Mouse (Mus musculus): ENCODE data around the gene Klhl10. TPM values are rescaled to one million over a fixed set of nuclear protein-coding genes. Genes with fewer than 3 reads are reported as not detected.

The Klhl10 gene
- total RNA-seq, 2 experiments from 2014 or later: 1.4 to 1.9 TPM

GRCm38 (mm10) chr11:100408835-100409462 is 32.8 kb upstream of the Klhl10 start:
- no peak for DNase-seq

GRCm38 (mm10) chr11:100409686-100410085 is 32.0 kb upstream of the Klhl10 start:
- no peak for DNase-seq

DNA sequence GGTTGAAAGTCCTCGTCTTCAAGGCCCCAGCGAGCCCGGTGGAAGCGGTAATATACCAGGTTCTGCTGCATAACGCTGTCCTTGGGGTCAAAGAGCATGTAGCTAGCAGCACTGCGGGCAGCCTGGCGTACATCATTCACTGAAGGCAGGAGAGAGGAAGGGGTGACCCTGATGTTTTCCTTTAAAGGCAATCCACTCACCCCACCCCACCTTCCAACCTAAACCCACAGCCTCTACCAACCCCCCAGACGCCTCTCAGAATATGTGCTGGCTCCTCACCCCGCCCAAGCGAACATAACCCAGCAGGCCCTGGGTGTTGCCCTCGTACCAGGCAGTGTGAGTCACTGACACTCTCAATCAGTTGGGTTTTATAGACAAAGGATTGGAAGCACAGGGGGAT is 30.0 kb upstream of the Klhl10 start:
- no peak for DNase-seq

GRCm38 (mm10) chr11:100413541-100413940 is 28.2 kb upstream of the Klhl10 start:
- no peak for DNase-seq

DNA sequence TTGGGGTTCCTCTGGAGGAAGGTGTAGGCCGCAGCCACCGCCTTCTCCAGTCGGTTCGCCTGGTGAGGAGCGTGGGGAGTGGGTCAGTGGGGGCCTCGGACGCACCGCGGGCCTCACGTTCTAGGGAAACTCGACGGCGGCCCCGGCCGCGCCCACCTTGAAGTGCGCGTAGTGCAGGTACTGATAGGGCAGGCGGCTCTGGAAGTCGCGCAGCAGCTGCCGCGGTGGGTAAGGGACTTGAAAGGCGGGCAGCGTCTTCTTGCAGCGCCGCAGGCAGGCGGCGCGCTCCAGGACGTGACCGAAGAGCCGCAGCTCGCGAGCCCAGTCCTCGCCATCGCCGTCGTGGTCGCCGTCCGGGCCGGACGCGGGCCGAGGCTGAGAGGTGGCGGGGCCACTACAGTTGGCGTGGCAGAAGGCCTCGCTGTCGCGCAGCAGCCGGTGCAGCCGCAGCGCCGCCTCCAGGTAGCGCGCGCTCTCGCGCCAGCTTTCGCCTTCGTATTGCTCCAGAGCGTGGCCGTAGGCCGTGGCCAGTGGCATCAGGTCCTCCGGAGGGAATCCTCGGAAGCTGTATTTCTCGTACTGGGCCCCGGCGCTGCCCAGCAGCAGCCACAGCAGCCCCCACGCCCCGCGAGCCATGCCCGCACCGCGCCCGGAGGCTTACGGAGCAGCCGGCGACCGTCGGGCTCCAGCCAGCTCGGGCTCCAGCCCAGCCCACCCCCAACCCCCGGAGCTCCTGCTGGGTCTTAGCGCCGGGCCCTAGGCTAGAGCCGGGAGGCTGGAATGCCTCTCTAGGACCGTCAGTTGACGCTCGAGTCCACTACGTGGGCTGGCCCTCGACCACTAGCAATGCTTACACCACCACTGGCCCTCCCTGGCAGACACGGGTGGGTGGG is 27.4 kb upstream of the Klhl10 start, which contains the start of gene P3h4:
TSS of gene P3h4 (minus strand) at position 816 of the 893 bp plus-strand sequence.
- DNase-seq: peak; percentile 72 to 76

- no peak for DNase-seq
Measured at GRCm38 (mm10) chr11:100414914-100415822, 26.5 kb upstream of the Klhl10 start, which contains the start of gene Fkbp10. Fkbp10 (plus strand) TSS chr11:100415697.

GRCm38 (mm10) chr11:100421537-100421936 is 20.2 kb upstream of the Klhl10 start:
- no peak for DNase-seq

DNA sequence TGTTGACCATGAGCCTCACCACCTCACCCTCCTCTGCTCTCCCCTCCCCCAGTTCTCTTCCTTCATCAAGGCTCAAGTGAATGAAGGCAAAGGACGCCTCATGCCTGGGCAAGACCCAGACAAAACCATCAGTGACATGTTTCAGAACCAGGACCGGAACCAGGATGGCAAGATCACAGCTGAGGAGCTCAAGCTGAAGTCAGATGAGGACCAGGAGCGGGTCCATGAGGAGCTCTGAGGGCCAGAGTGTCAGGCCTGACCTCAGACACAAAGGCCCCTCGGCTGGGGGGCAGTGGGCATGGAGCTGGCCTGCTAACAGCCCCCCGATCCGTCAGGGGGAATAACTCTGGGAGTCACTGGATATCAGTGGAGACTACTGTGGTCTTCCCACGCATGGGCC is 17.9 kb upstream of the Klhl10 start:
- DNase-seq: no peak

- DNase-seq: peak; percentile 55
Measured at GRCm38 (mm10) chr11:100425851-100426250, 15.9 kb upstream of the Klhl10 start.

GRCm38 (mm10) chr11:100426820-100427219 is 14.9 kb upstream of the Klhl10 start:
- no peak for DNase-seq

GRCm38 (mm10) chr11:100428612-100429199 is 13.0 kb upstream of the Klhl10 start:
- DNase-seq: no peak

- DNase-seq: no peak
Measured at GRCm38 (mm10) chr11:100430052-100430451, 11.7 kb upstream of the Klhl10 start.

- no peak for DNase-seq
Measured at GRCm38 (mm10) chr11:100432002-100432401, 9.7 kb upstream of the Klhl10 start.

DNA sequence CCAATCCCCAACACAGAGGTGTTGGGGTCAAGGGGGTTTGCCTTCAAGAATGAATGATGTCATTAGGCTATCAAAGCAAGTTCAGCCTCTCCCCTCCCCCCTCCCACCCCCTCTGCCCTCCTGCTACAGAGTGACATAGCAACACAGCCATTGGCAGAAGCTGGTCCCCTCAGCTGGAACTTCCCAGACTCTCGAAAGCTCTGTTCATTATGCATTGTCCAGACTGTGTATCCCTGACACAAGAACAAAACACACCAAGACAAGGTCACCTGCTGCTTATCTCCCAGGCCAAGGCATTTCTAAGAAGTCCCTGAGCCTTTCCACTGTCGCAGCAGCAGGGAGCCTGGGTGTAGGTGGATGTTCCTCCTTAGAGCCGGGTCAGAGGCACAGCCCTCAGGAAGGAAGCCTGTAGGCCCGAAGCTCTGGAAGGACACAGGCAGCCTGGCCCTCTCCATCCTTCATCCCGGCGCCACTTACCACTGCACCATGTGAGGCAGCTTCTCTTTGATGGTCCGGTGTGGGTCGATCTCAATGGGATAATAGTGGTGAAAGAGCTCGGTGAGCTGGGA is 6.0 kb upstream of the Klhl10 start:
- DNase-seq: no peak

DNA sequence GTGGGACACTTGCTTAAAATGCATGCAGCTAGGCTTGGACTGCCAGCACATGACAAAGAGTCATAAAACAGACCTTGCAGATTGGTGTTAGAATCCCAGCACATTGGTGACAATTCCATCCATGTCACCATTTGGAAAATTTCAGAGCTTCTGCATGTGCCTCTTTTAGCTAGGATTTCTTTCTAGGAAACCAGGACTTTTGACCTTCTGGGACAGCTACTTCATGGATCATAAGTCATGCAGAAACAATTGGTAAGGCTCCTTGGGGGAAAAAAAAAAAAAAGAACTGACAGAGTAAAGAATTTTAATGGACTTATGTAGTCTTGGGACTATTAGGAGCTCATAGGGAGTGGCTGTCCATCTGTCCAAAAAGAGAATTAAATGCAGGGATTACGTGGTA is 3.8 kb upstream of the Klhl10 start:
- no peak for DNase-seq

- DNase-seq: peak; percentile 82 to 84
Measured at GRCm38 (mm10) chr11:100440691-100441522, 810 bp upstream of the Klhl10 start.

GRCm38 (mm10) chr11:100442625-100443024 is 908 bp downstream of the Klhl10 start:
- no peak for DNase-seq

- no peak for DNase-seq
Measured at GRCm38 (mm10) chr11:100457247-100457646, 15.5 kb downstream of the Klhl10 start.

DNA sequence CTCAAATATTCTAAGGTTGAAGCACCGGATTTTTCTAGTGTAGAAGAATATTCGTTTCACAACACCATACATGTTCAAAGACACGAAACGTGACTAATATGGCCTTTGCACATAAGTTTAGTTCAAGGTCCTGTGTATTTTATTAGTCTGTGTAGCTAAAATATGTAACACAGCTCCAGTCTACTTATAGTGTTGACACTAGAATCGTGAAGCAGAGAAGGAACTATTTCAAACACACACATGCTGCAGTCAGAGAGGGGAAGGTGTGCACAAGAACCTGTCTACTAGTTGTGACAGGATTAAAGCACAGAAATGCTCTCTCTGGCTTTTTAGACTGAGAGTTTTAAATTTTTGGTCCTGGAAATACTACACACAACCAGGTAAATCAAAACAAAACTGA is 16.0 kb downstream of the Klhl10 start:
- DNase-seq: no peak

GRCm38 (mm10) chr11:100462699-100463098 is 21.0 kb downstream of the Klhl10 start:
- DNase-seq: peak; percentile 65
